Mouse (Mus musculus) MEL (cell line): Measurements from ENCODE around the gene Rapgef6. TPM values are rescaled to one million over a fixed set of nuclear protein-coding genes. Genes with fewer than 3 reads are reported as not detected.

Source experiments
- DNase-seq: peaks from one replicate; pipeline ENCODE4 v3.0.0; 2011; ENCODE audit warnings: low read depth, low spot score
- H3K27ac ChIP-seq: 2 replicates; pipeline ENCODE4 v1.5.1; 2012; ENCODE audit warnings: low read depth, mild to moderate bottlenecking, control low read depth, low read length, moderate library complexity; ENCODE audit not compliant: control insufficient read depth
- H3K27me3 ChIP-seq, 2 experiments: fragments of 150-350 bp in 1 of 2; sonication (generic) in 1 of 2; 2 replicates each; pipeline ENCODE4 v1.6.1; 2012; ENCODE audit warnings: low read length in 2 of 2, mild to moderate bottlenecking in 2 of 2, improper control_type of control experiment in 1 of 2, moderate library complexity in 1 of 2; ENCODE audit not compliant: insufficient read depth in 2 of 2, control insufficient read depth in 1 of 2
- H3K36me3 ChIP-seq, 2 experiments: 2 replicates each; pipeline ENCODE4 v1.6.1; 2012 to 2014; ENCODE audit warnings: low read length in 2 of 2, improper control_type of control experiment in 1 of 2, inconsistent platforms in 1 of 2, mild to moderate bottlenecking in 1 of 2; ENCODE audit not compliant: insufficient read depth in 2 of 2, control insufficient read depth in 1 of 2
- H3K4me1 ChIP-seq, 2 experiments: fragments of 150-350 bp in 1 of 2; sonication (generic) in 1 of 2; 2 replicates each; pipeline ENCODE4 v1.6.1; 2012; ENCODE audit warnings: low read length in 2 of 2, improper control_type of control experiment in 1 of 2, mild to moderate bottlenecking in 1 of 2; ENCODE audit not compliant: insufficient read depth in 2 of 2, control insufficient read depth in 1 of 2
- H3K4me3 ChIP-seq, 2 experiments: fragments of 150-350 bp in 1 of 2; sonication (generic) in 1 of 2; 2 replicates each; pipeline ENCODE4 v1.5.1; 2012; ENCODE audit warnings: low read depth in 2 of 2, low read length in 2 of 2, mild to moderate bottlenecking in 2 of 2, moderate library complexity in 2 of 2, control low read depth in 1 of 2, improper control_type of control experiment in 1 of 2; ENCODE audit not compliant: control insufficient read depth in 1 of 2, insufficient read depth in 1 of 2
- H3K79me2 ChIP-seq: 2 replicates; pipeline ENCODE4 v1.6.1; 2012; ENCODE audit warnings: mild to moderate bottlenecking, low read length, moderate library complexity; ENCODE audit not compliant: control insufficient read depth, poor library complexity, insufficient read depth
- H3K9ac ChIP-seq: 2 replicates; pipeline ENCODE4 v1.6.1; 2012; ENCODE audit warnings: low read depth, mild to moderate bottlenecking, control low read depth, low read length, moderate library complexity; ENCODE audit not compliant: control insufficient read depth, poor library complexity, severe bottlenecking
- H3K9me3 ChIP-seq: fragments of 150-350 bp; sonication (generic); replicated peaks from 2 replicates; pipeline ENCODE4 v1.6.1; 2012; ENCODE audit warnings: mild to moderate bottlenecking, low read length, improper control_type of control experiment, moderate library complexity; ENCODE audit not compliant: insufficient read depth
- BHLHE40 ChIP-seq: IDR thresholded peaks from 2 replicates; pipeline ENCODE4 v1.6.1; 2012; ENCODE audit warnings: low read depth, mild to moderate bottlenecking, inconsistent platforms, low read length, improper control_type of control experiment, borderline replicate concordance
- CHD2 ChIP-seq: IDR thresholded peaks from 2 replicates; pipeline ENCODE4 v1.6.1; 2011; ENCODE audit warnings: low read length, improper control_type of control experiment
- CTCF ChIP-seq, 3 experiments: IDR thresholded peaks in 2 of 3; conservative IDR thresholded peaks in 1 of 3; 2 replicates each; pipeline ENCODE4 v1.5.1; 2011 to 2012; ENCODE audit warnings: low read length in 3 of 3, low read depth in 2 of 3, mild to moderate bottlenecking in 2 of 3, improper control_type of control experiment in 1 of 3, inconsistent platforms in 1 of 3, mixed read lengths in 1 of 3, moderate library complexity in 1 of 3; ENCODE audit not compliant: control insufficient read depth in 1 of 3, insufficient read depth in 1 of 3, poor library complexity in 1 of 3, severe bottlenecking in 1 of 3
- ELF1 ChIP-seq: IDR thresholded peaks from 2 replicates; pipeline ENCODE4 v1.6.1; 2014; ENCODE audit warnings: low read depth, mild to moderate bottlenecking, inconsistent platforms, low read length, improper control_type of control experiment, moderate library complexity
- EP300 ChIP-seq, 2 experiments: IDR thresholded peaks; 2 replicates each; pipeline ENCODE4 v1.6.1; 2011; ENCODE audit warnings: improper control_type of control experiment in 2 of 2, low read length in 2 of 2, low read depth in 1 of 2, mild to moderate bottlenecking in 1 of 2
- ETS1 ChIP-seq: IDR thresholded peaks from 2 replicates; pipeline ENCODE4 v1.6.1; 2012; ENCODE audit warnings: low read depth, mild to moderate bottlenecking, inconsistent platforms, low read length, improper control_type of control experiment, moderate library complexity
- GABPA ChIP-seq: IDR thresholded peaks from 2 replicates; pipeline ENCODE4 v1.6.1; 2012; ENCODE audit warnings: low read depth, mild to moderate bottlenecking, inconsistent platforms, low read length, improper control_type of control experiment, moderate library complexity
- GATA1 ChIP-seq: IDR thresholded peaks from 2 replicates; pipeline ENCODE4 v1.6.1; 2011; ENCODE audit warnings: low read depth, low read length, improper control_type of control experiment
- KAT2A ChIP-seq: conservative IDR thresholded peaks from 2 replicates; pipeline ENCODE4 v1.6.1; 2012; ENCODE audit warnings: low read depth, low read length, improper control_type of control experiment, inconsistent platforms
- MAFK ChIP-seq: IDR thresholded peaks from 2 replicates; pipeline ENCODE4 v1.6.1; 2011; ENCODE audit warnings: low read depth, mild to moderate bottlenecking, low read length, improper control_type of control experiment, borderline replicate concordance
- MAZ ChIP-seq: IDR thresholded peaks from 2 replicates; pipeline ENCODE4 v1.6.1; 2012; ENCODE audit warnings: low read depth, mild to moderate bottlenecking, inconsistent platforms, low read length, improper control_type of control experiment
- MXI1 ChIP-seq: IDR thresholded peaks from 2 replicates; pipeline ENCODE4 v1.6.1; 2011; ENCODE audit warnings: mild to moderate bottlenecking, low read depth, low read length, improper control_type of control experiment
- NELFE ChIP-seq: IDR thresholded peaks from 2 replicates; pipeline ENCODE4 v1.6.1; 2011; ENCODE audit warnings: low read depth, low read length, improper control_type of control experiment
- NRF1 ChIP-seq: IDR thresholded peaks from 2 replicates; pipeline ENCODE4 v1.6.1; 2014; ENCODE audit warnings: low read depth, mild to moderate bottlenecking, inconsistent platforms, low read length, improper control_type of control experiment, moderate library complexity; ENCODE audit not compliant: poor library complexity, insufficient read depth, severe bottlenecking
- RAD21 ChIP-seq: IDR thresholded peaks from 2 replicates; pipeline ENCODE4 v1.6.1; 2011; ENCODE audit warnings: mild to moderate bottlenecking, low read depth, low read length, improper control_type of control experiment
- RCOR1 ChIP-seq: IDR thresholded peaks from 2 replicates; pipeline ENCODE4 v1.6.1; 2012; ENCODE audit warnings: low read depth, mild to moderate bottlenecking, inconsistent platforms, low read length, improper control_type of control experiment
- SIN3A ChIP-seq: IDR thresholded peaks from 2 replicates; pipeline ENCODE4 v1.6.1; 2012; ENCODE audit warnings: low read length, improper control_type of control experiment, inconsistent platforms
- UBTF ChIP-seq: IDR thresholded peaks from 2 replicates; pipeline ENCODE4 v1.6.1; 2012; ENCODE audit warnings: low read depth, mild to moderate bottlenecking, inconsistent platforms, low read length, improper control_type of control experiment, moderate library complexity, borderline replicate concordance; ENCODE audit not compliant: insufficient read depth
- USF2 ChIP-seq, 2 experiments: IDR thresholded peaks; 2 replicates each; pipeline ENCODE4 v1.6.1; 2011 to 2012; ENCODE audit warnings: improper control_type of control experiment in 2 of 2, low read length in 2 of 2, borderline replicate concordance in 1 of 2, inconsistent platforms in 1 of 2, low read depth in 1 of 2, mild to moderate bottlenecking in 1 of 2; ENCODE audit not compliant: insufficient read depth in 1 of 2
- ZKSCAN1 ChIP-seq: IDR thresholded peaks from 2 replicates; pipeline ENCODE4 v1.6.1; 2012; ENCODE audit warnings: low read depth, mild to moderate bottlenecking, inconsistent platforms, low read length, improper control_type of control experiment, moderate library complexity
- ZNF384 ChIP-seq: IDR thresholded peaks from 2 replicates; pipeline ENCODE4 v1.6.1; 2012; ENCODE audit warnings: low read depth, mild to moderate bottlenecking, inconsistent platforms, low read length, improper control_type of control experiment
- polyA plus RNA-seq, 2 experiments: library from polyadenylated mRNA; stranded (reverse) in 1 of 2; unstranded in 1 of 2; fragments of >175 nt in 1 of 2; fragments of >200 nt in 1 of 2; gene quantifications; 2 replicates each; pipeline versions ENCODE4 v1.2.1 to v1.2.4; 2012; ENCODE audit warnings: low replicate concordance in 2 of 2, low read depth in 1 of 2; ENCODE audit not compliant: insufficient read length in 2 of 2, insufficient read depth in 1 of 2, missing spikeins in 1 of 2
- total RNA-seq: library from RNA; depleted of rRNA; stranded (reverse); fragments of 300-350 nt; gene quantifications from 2 replicates; pipeline ENCODE4 v1.2.3, GENCODE M21; 2012

The Rapgef6 gene
- total and polyA plus RNA-seq, 3 experiments, result 21.1 to 31.8 TPM; not detected in 1

DNA sequence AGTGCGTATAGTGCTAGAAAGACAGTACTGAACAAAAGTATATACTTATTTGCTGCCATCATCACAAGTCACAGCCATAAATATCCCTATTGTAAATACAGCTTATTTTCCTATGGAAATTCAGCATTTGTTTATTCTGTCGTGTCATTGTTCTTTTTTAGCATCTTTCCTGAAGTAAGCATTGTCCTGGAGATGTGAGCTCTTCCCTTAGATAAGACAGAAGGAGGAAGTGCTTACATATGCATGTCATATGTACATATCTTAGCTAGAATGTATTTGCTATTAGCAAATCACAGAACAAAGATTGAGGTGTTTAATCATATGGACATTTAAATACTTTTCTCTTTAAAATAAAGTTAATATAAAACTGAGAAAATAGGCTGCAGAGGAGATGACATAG is 132.8 kb downstream of the Rapgef6 start:
- Histone ChIP-seq H3K27ac (no peak overlapping the region), H3K4me3 (no peak overlapping the region), H3K27me3 (no peaks in the 10 kb centered on the region), H3K4me1 (no peaks in the 10 kb centered on the region), H3K9ac (no peak overlapping the region), H3K36me3 (peaks cover 0 to 12% of the 10 kb centered on the region in 2 experiments; a peak in 2 of 4 replicates), H3K79me2 (no peaks in the 10 kb centered on the region), H3K9me3 (no peaks in the 10 kb centered on the region)
- DNase-seq, result peak; percentile 26
- TF ChIP-seq GATA1, result peak; percentile 49; the same call in 1 of the 2 replicates
- TF ChIP-seq ZNF384, result no peak
- TF ChIP-seq ETS1, result 0 out of 2 replicates have a peak, but pooled peaks have one; percentile 28
- peak in 1 of 2 experiments; percentile 54; a peak in 2 of 4 replicates for TF ChIP-seq EP300 (IDR thresholded peaks at IDR 0.05; ENCODE audit: low read depth in 1 of 2, low read length in 2 of 2)
- TF ChIP-seq NELFE, result no peak
- peak; percentile 53; the same call in 1 of the 2 replicates for TF ChIP-seq RCOR1

DNA sequence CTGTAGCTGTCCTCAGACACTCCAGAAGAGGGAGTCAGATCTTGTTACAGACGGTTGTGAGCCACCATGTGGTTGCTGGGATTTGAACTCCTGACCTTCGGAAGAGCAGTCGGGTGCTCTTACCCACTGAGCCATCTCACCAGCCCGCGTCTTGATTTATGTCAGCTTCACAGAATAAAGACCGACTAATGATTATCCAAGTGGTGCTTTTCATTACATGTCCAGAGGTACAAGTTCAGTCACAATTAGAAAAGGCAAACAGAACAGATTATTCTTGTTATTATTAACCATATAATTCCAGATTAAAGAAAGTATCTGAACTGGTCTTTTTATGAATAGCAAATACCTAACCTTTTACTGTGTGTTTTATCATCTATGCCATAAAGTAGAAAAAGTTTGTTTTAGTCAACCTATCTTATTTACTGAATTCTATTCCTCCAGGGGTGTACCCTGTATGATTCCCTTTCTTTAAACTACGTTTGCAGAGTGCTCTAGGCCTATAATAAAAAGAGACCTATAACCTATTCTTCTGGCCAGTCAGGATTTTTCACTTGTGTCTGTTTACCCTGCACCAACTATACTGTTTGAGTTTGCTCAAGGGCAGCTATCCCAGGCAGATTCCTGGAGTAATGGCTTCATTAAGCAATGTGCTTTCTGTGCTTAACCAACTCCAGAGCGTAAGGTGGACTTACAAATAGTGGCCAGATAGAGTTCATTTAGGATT is 151.1 kb downstream of the Rapgef6 start:
- H3K9ac ChIP-seq, result no peak overlapping the region
- H3K4me1 ChIP-seq, result no peaks in the 10 kb centered on the region
- no peak overlapping the region for H3K4me3 ChIP-seq
- H3K9me3 ChIP-seq, result no peaks in the 10 kb centered on the region
- no peak for TF ChIP-seq NELFE
- no peak for TF ChIP-seq ELF1
- TF ChIP-seq BHLHE40, result no peak
- no peaks in the 10 kb centered on the region for H3K27me3 ChIP-seq
- H3K36me3 ChIP-seq, result peaks cover 0 to 13% of the 10 kb centered on the region in 2 experiments; a peak in 2 of 4 replicates
- no peak for DNase-seq
- no peaks in the 10 kb centered on the region for H3K79me2 ChIP-seq
- no peak overlapping the region for H3K27ac ChIP-seq

DNA sequence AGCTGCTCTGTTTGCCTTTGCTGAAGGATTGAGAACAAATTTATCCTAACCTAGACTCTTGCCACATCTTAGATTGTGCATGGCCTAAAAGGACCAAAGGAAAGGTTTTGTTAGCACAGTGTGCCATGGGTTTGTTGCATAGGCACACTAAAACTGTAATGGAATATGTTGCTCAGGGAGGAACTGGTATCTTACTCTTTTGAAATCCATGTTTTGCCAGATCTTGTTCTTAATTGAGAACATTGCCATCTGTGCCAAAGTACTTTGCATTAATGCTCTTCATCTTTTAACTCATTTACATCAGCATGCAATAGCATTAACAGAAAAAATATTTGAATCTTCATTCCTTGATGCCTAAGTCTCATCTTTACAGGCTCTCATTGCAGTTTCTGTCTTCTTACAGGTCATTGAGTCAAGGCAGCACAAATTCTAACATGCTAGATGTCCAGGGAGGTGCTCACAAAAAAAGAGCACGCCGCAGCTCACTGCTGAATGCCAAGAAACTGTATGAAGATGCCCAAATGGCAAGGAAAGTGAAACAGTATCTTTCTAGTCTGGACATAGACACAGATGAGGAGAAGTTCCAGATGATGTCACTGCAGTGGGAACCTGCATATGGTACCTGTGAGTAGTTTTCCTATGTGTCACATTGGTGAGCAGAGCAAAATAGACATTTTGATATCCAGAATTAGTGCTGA is 153.3 kb downstream of the Rapgef6 start:
- no peak overlapping the region for H3K4me3 ChIP-seq
- H3K9ac ChIP-seq, result no peak overlapping the region
- H3K9me3 ChIP-seq, result no peaks in the 10 kb centered on the region
- TF ChIP-seq ZKSCAN1, result no peak
- no peak for TF ChIP-seq SIN3A
- no peak for TF ChIP-seq ETS1
- TF ChIP-seq KAT2A, result no peak
- no peak for TF ChIP-seq CTCF (IDR thresholded peaks at IDR 0.05 in 2 of 3, conservative IDR thresholded peaks at IDR 0.05 in 1 of 3; ENCODE audit: control insufficient read depth in 1 of 3, insufficient read depth in 1 of 3, low read depth in 2 of 3, low read length in 3 of 3, poor library complexity in 1 of 3, severe bottlenecking in 1 of 3)
- no peak for TF ChIP-seq USF2 (IDR thresholded peaks at IDR 0.05; ENCODE audit: borderline replicate concordance in 1 of 2, insufficient read depth in 1 of 2, low read depth in 1 of 2, low read length in 2 of 2)
- TF ChIP-seq MXI1, result no peak
- no peak for TF ChIP-seq MAFK
- no peak for TF ChIP-seq EP300 (IDR thresholded peaks at IDR 0.05; ENCODE audit: low read depth in 1 of 2, low read length in 2 of 2)
- no peak for TF ChIP-seq UBTF
- TF ChIP-seq MAZ, result no peak
- TF ChIP-seq GABPA, result no peak
- TF ChIP-seq NRF1, result no peak
- TF ChIP-seq CHD2, result no peak
- no peak for TF ChIP-seq RAD21
- DNase-seq, result no peak
- peaks cover 0 to 17% of the 10 kb centered on the region in 2 experiments; a peak in 2 of 4 replicates for H3K36me3 ChIP-seq
- H3K79me2 ChIP-seq, result no peaks in the 10 kb centered on the region
- no peak overlapping the region for H3K27ac ChIP-seq
- no peaks in the 10 kb centered on the region for H3K27me3 ChIP-seq
- H3K4me1 ChIP-seq, result no peaks in the 10 kb centered on the region
